ENCODE assay signal across 8 mouse cellular contexts in genomic region chr8:70527512-70528181, GRCm38 (mm10). TPM values are rescaled to one million over a fixed set of nuclear protein-coding genes. Genes with fewer than 3 reads are reported as not detected.
DNase-seq lines count a peak whose midpoint lies in the region; ATAC-seq lines count a peak whose summit lies in the region.

TSS of gene Fkbp8 (plus strand) at chr8:70527724.
TSS of gene Kxd1 (minus strand) at chr8:70527956.

- DNase-seq in ZHBTc4 (ENCODE audit: low read depth, low spot score) = peak; percentile 96
- peak; percentile 96 to 99 for DNase-seq in gastrocnemius, adult 8-10 months (ENCODE audit: low spot score in 2 of 2)
- DNase-seq in induced T-regulatory cell, adult 2 months (ENCODE audit: low read depth) = peak; percentile 97
- peak; percentile 95 to 99 for DNase-seq in left cerebral cortex, adult 9 months (ENCODE audit: low spot score in 2 of 2)
- DNase-seq in right cerebral cortex, postnatal 14 days = peak; percentile 98
- peak; percentile 98 for DNase-seq in urinary bladder, postnatal 36 days (ENCODE audit: low spot score in 2 of 2)

- ATAC-seq in common myeloid progenitor, adult 5-6 weeks (replicated peaks; ENCODE audit: low read depth, poor library complexity, severe bottlenecking) = peak; percentile 85
- peak; percentile 82 for ATAC-seq in megakaryocyte progenitor cell, adult 5-6 weeks (replicated peaks; ENCODE audit: poor library complexity)

RNA-seq across cellular contexts. Expression of gene Fkbp8, which starts in this region (rescaled TPM):
- 95.9 and 128 TPM in 2 replicates for total RNA-seq in common myeloid progenitor, adult 5-6 weeks (2017)
- total RNA-seq in gastrocnemius, adult 8-10 months (2022) = 100 to 1,000 TPM; 113 to 123 (median 120) TPM
- 74.6 and 90.4 TPM in 2 replicates for total RNA-seq in megakaryocyte progenitor cell, adult 5-6 weeks (2015)
- total RNA-seq in megakaryocyte progenitor cell, adult 5-6 weeks (2017) = 114 and 133 TPM in 2 replicates

RNA-seq across cellular contexts. Expression of gene Kxd1, which starts in this region (rescaled TPM):
- total RNA-seq in common myeloid progenitor, adult 5-6 weeks (2017) = 70.8 and 71.1 TPM in 2 replicates
- 10 to 100 TPM; 68.3 to 80.8 (median 76.7) TPM for total RNA-seq in gastrocnemius, adult 8-10 months (2022)
- total RNA-seq in megakaryocyte progenitor cell, adult 5-6 weeks (2015) = 88.0 and 106 TPM in 2 replicates
- 63.1 and 84.4 TPM in 2 replicates for total RNA-seq in megakaryocyte progenitor cell, adult 5-6 weeks (2017)

Comparison
In these comparisons a context has a peak if more than half of its experiments do, and no peak if none do; other contexts are left out.
1. Peak in every context shown above with its lines: DNase-seq and ATAC-seq.